Mouse (Mus musculus): Measurements from ENCODE around the gene Tex52. TPM values are rescaled to one million over a fixed set of nuclear protein-coding genes. Genes with fewer than 3 reads are reported as not detected.
"Not testable (repeated sequence)": the region's sequence is repeated elsewhere in the genome, so short reads cannot be mapped to it uniquely, and the experiment has no call there.

The Tex52 gene
- total RNA-seq, 4 experiments from 2014 or later = not detected

DNA sequence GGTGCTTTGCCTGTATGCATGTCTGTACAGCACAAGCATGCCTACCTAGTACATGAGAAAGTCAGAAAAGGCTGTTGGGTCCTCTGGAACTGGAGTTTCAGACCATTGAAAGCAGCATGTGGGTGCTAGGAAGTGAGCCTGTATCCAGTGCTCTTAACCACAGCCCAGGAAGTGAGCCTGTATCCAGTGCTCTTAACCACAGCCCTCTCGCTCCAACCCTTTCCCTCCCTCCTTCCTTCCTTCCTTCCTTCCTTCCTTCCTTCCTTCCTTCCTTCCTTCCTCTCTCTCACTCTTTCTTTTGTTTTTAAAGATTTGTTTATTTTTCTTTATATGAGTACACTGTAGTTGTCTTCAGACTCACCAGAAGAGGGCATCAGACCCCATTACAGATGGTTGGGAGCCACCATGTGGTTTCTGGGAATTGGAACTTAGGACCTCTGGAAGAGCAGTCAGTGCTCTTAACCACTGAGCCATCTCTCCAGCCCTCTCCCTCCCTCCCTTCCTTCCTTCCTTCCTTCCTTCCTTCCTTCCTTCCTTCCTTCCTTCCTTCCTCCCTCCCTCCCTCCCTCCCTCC lies 5.4 kb downstream of the Tex52 start:
- DNase-seq = not testable (repeated sequence)

DNA sequence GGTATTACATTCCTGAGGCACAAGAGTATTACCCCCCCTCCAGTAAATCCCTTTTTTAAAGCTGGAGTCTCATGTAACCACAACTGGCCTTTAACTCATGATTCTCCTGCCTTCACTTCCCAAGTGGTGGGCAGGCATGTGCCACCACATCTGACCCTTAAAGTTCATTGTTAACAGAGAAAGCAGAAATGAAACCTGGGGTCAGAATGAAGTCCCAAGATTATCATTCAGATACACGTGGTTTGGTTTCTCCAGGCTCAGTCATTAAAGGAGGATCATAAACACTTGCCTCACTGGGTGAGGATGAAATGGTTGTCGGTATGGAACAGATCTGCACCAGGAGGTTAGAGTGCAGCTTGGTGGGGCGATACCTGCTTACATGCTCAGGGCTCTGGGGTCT lies 6.0 kb downstream of the Tex52 start:
- no peak for DNase-seq

DNA sequence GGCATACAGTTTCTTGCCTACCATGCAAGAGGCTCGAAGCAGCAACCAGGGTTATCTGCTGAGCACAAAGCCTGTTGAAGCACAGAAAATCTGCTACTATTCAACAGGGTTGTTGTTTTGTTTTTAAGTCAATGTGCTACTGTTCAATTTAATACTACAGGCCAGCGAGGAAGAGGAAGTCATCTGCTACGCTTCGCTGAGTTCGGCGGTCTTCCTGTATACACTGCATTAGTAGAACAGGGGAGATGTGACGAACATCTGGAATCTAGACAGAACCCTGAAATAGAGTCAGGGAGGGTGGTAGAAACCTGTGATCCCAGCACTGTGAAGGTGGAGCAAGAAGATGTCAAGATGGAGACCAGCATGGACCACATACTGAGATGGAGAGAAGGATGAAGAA lies 8.5 kb downstream of the Tex52 start:
- DNase-seq = no peak

DNA sequence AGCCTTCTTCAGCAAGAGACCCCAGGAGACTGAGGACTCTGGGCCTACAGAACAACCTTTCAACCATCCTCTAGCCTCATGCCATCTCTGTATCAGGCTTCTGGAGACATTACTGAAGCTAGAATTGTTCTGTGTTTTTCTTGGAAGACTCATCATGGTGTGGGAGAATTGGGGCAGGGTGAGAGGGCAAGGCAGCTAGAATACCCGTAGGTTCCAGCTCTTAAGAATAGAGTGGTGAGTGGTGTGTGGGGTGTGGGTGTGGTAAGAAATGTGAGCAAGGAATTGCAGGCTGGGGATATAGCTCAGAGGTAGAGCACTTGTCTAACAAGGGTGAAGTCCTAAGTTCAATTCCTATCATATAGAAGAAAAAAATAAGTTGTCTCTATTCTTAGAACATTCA lies 9.8 kb downstream of the Tex52 start:
- DNase-seq = no peak

DNA sequence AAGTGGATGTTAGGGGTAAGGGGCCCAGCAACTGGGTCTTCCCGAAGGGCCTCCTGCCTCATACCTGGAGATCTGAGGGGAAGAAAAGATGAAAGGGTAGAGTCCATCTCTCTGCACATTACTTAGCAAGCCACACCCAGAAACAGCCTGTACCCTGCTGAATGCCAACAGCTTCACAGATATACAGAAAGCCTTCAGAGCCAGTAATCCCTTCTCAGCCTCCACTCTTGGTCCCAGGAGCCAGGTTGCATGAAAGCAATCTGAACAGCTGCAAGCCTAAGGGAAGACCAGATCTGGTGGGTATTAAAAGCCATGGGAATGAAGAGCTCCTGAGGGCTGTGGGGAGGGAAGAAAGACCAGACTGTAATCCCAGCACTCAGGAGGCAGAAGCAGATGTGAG lies 13.9 kb downstream of the Tex52 start:
- DNase-seq = no peak

DNA sequence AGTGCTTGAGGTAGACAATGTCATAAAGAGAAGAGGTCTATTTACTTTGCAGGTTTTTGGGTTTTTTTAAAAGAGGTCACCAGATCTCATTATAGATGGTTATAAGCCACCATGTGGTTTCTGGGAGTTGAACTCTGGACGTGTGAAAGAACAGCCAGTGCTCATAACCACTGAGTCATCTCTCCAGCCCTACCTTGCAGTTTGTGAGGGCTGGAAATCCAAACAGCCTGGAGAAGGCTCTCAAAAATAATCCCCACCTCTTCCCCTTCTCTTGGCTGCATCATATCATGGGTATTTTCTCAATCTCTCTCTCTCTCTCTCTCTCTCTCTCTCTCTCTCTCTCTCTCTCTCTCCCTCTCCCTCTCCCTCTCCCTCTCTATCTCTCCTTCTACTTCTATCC lies 15.4 kb downstream of the Tex52 start:
- DNase-seq = no peak

DNA sequence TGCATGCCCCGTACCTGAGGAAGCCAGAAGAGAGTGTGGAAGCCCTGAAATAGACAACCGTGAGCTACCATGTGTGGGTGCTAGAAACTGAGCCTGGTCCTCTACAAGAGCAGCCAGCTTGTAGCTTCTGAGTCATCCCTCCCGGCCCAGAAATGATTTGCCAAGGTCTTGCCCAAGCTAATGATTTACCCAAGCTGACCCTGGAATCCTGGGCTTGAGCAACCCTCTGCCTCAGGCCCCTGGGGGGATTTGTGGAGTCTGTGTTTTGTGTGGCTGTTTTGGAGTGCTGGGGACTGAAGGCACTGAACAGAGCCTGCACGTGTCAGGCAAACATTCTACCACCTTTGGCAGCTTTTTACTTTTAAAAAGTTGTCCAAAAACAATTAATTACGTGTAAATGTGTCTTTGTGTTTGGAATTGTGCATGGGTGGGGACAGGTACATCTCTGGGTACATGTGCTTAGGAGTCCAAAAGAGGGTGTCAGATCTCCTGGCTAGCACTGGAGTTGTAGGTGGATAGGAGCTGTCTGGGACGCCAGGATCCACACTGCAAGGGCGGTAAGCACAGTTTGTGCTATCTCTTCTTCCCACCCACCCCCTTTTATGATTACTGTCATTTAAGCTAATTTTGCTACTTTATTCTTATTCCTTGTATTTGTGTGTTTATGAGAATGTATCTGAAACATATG lies 22.5 kb downstream of the Tex52 start:
- DNase-seq = peak; percentile 74

DNA sequence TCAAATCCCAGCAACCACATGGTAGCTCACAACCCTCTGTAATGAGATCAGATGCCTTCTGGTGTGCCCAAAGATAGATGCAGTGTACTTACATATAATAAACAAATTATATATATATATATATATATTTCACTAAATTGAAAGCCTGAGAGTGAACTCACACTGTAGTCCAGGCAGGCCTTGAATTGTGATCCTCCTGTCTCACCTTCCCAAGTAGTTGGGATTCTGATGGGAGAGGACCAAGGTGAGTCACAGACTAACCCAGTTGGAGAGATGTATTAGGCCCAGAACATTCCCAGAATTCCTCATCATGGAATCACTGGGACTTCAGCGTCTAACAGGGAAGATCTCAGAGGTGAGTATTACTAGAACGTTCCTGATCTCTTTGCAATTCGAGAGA lies 23.7 kb downstream of the Tex52 start, which contains the start of gene Nrip2:
Nrip2 (plus strand) TSS at position 301 of the 400 bp plus-strand sequence.
- DNase-seq = no peak

DNA sequence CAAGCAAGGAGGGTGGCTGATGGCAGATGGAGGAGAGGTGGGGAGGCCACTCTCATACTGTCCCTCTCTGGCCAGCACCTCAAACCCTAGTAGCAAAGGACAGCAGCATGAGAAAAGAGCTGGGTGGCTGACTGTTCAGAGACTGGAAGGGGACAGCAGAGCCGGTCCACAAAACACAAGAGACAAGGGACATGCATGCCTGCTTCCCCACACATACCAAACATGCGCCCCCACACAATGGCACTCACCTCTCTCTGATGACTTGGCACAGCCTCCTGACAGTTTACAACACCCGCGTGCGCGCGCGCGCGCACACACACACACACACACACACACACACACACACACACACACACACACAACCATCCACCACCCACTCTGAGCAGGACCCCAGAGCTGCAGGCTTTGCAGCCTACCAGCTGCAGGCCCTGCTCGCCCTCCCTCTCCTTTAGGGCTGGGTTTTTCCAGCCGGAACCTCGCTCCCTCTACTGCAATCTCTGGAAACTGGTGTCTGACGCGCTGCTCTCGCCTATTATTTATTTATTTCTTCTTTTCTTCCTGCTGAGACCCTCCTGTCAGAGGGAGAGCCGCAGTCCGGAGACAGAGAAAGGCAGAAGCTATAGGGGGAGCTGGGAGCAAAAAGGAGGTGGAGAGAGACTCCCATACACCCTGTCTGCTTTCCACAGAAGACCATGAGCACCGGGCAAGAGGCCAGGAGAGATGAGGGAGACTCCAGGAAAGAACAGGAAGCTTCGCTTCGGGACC lies 24.3 kb downstream of the Tex52 start:
- DNase-seq = no peak

DNA sequence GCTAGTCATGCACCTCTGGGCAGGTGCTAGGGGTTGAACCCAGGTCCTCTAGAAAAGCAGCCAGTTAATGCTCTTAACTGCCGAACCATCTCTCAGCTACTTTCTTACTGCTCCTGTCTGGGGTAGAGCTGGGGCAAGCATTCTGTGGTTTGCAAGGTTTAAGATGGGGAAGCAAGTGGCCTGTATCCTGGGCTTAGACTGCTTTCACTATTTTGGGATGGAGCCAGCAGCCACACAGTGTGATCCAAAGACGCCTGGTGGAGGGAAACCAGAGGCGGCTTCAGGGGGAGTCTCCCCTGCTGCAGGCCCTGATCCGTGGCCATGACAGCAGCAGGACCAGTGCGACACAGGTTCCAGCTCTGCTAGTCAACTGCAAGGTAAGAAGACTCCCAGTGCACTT lies 29.5 kb downstream of the Tex52 start:
- DNase-seq = no peak

DNA sequence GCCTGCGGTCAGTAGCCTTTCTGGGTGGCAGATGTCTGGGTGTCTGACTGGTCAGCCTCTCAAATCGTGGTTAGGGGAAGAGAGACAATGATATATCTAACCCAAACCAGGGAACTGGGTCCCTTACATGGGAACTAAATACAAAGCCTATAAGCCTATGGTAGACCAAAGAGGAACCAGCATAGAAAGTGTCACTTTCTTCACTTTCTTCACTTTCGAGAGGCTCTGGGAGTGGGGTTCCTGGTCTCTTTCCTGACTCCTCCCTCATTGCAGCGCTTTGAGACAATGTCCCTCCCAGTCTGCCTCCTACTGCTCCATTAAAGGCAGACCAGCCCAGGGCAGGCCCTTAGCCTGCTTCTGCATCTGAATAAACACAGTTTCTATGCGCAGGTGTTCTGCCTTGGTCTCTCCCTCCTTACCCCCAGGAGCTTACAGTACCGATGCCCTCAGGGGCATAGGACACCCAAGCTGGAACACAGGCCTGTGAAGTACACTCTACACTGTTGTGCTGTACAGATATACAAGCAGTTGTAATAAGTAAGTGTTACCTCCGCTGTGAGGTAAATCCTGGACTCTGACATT lies 33.4 kb downstream of the Tex52 start:
- DNase-seq = no peak

DNA sequence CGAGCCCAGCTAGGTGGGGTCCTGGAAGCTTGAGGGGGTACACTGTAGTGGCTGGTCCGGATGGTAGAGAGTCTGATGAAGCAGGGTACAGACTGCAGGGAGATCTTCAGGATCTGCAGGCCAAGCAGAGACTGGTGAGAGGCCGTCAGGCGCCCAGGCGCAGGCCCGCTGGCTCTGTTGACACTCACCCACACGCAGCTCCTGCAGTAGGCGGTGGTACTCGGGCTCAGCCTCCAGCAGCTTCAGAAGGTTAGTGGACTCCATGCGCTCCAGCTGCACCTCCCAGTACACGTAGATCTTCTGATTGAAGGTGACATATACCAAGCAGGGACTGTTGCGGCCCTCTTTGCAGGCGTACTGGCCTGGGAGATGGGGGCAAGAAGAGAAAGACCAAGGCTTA lies 35.0 kb downstream of the Tex52 start:
- DNase-seq = no peak

DNA sequence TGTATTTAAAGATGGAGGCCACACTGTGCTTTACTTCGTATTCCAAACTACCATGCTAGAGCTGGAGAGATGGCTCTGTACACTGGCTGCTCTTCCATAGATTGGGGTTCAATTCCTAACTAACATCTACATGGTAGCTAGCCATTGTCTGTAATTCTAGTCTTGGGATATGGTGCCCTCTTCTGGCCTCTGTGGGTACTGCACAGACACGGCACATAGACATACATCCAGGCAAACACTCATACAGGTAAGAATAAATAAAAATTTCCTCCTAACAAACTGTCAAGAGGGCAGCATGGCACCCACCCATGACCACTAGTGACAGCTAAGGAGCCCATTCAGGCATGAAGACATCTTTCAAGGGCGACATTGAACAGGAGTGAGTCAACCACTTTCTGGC lies 35.9 kb downstream of the Tex52 start:
- no peak for DNase-seq

DNA sequence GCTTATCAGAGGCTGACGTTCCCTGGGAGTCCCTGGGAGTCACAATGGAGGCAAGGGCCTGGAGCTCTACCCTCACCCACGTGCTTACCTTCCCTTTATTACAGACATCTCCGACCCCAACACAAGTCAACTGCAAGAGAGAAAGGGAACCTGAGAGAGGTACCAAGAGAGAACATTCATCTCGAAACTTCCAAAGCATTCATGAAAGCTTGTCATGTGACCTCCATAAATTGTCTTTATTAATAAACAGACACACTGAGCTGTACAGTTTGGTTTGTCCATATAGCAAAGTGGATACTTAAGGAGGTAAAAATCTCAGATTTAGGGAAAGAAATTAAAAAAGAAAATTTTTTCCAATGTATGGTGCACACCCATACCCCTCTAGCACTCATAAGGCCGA lies 40.9 kb downstream of the Tex52 start:
- no peak for DNase-seq

DNA sequence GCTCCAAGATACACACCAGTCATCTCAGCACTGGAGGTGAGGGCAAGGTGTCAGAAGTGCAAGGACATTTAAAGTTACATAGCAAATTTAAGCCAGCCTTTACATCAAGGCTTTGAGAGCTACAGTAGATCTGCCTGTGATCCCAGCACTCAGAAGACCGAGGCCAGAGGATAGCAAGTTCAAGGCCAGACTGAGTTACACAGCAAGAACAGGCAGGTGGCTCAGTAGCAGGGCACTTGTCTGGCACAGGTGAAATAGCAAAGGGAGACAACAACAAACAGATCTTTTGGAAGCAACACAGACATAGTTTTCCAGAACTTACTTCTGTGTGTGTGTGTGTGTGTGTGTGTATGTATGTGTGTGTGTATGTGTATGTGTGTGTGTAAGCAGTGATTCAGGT lies 42.8 kb downstream of the Tex52 start:
- no peak for DNase-seq

DNA sequence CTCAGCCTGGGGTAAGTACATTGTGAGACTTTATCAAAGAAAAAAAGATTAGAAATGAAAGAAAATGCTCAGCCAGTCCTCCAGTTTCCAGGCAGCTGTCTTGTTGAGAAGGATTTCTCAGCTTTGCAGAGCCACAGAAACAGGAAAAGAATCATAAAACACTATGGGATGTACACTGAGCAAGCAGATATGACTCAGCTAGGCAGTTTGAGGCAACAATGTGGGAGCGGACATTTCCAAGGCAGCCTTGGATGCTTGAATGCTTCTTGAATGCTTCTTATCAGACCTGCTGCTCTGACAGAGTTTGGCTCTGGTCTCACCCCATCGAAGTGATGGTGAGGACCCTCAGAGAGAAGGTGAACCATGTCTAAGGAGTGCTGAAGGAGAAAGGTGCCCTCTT lies 45.8 kb downstream of the Tex52 start:
- DNase-seq = no peak

DNA sequence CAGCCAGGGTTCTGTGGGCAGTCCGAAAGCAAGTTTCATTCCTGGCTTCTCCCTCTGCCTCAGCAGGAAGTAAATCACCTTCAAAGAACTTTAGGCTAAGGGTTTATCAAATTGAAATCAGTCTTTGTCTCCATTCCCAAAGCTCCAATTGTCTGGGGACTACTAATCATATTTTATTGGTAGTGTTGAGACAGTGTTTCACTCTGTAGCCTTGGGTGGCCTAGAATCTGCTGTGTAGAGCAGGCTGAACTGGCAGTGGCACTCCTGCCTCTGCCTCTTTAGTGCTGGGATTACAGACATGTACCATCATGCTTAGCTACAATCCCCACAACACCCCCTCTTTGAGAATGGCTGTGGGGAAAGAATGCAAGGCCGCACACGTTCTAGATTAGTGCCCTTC lies 46.2 kb downstream of the Tex52 start:
- no peak for DNase-seq

DNA sequence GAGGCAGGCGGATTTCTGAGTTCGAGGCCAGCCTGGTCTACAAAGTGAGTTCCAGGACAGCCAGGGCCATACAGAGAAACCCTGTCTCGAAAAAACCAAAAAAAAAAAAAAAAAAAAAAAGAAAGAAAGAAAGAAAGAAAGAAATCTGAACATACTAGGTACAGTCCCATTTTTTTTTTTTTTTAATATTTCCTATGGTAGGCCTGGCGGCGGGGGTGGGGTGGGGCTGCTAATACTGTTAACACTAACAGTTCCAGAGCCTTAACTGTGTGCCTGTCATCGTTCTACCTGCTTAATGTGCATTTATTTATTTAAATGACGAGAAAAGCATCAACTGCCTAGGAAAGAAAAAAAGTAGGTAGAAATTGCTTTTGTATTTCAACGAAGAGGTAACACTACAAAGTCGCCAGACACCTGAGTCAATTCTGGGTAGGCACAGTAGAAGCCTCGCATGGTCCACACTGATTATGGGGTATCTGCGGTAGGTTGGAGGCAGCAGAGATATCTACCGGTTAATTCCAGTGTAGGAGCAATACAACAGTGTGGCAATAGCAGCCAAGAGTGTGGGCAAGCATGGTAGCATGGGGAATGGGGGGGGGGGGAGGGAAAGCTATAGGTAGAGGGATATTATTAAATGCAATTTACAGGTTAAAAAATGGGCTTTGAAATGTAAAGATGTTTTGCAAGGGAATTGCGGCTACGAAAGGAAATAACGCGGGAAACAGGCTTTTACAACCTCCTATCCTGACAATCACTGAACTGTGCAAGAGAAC lies 48.4 kb downstream of the Tex52 start:
- no peak for DNase-seq

DNA sequence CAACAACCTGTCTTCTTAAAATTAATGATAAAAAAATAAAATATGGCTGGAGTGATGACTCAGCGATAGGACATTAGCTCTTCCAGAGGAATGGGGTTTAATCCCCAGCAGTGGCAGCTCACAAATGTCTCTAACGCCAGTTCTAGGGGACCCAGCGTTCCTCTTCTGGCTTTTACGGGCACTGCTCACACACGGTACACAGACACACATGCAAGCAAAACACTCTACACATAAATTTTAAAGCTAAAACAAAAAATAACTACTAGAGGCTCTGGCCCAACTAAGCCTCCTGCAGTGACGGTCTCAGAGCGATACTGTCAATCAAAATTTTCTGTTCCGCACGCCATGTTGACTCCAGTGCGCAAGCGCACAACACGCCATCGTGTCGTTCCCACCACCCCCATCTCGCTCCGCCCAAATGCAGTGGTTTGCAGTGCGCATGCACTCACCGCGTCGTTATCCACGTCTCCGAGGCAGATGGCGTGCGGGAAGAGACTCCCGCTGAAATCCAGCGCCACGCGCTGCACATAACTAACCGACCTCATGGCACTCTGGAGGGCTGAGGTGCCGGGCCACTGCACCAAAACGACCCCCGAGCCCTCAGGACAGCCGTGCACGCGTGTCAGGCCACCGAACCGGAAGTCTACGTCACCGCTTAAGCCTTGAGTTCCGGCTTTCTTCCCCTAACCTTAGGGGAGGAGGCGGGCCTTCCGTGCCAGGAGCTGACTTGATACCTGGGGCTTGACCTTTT lies 49.2 kb downstream of the Tex52 start, which contains the start of gene Itfg2:
Itfg2 (minus strand) TSS at position 663 of the 751 bp plus-strand sequence.
- DNase-seq = peak; percentile 94

DNA sequence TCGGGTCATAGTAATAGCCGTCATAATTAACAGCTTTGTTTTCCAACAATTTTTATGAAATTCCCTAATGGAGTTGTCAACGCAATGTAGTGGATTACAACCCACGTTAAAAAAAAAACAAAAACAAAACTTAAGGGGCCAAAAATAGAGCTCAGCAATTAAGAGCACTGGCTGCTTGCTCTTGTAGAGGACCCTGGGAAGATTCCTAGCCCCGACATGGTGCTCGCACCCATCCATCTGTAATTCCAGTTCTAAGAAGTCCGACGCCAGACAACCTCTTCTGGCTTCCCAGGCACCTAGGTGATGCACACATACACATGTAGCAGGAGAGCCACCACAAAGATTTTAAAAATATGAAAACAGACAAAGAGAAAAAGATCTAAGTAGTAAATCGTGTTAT lies 49.8 kb downstream of the Tex52 start:
- no peak for DNase-seq

DNA sequence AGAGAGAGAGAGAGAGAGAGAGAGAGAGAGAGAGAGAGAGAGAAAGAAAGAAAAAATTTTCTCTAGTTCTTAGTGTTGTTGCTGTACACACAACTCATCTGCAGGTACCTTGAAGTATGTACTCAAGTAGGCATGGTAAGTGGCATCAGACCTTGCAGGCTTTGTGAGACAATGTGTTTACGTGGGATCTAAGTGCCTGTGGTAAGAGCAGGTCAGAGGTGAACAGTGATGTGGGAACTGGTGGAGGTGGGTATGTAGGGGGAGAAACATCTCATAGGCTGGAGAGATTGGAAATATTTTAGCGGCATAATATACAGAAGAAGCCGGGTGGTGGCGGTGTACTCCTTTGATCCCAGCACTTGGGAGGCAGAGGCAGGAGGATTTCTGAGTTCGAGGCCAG lies 52.3 kb downstream of the Tex52 start:
- no peak for DNase-seq

DNA sequence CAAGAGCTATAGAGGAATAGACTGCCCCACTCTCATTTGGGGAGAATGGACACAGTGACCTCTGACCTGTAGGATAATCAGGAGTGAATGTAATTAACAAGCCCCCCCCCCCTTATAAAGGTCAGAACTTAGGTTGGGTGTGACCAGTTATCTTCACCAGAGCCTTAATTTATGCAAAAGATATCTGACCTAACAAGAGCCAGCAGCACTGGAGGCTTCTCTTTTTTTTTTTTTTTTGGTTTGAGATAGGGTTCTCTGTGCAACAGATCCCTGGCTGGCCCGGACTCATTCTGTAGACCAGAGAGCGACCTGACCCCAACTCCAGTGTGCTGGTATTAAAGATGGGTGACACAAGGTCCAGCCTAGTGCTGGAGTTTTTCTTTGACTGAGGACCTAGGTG lies 54.0 kb downstream of the Tex52 start:
- no peak for DNase-seq
